Mouse (Mus musculus) midbrain, embryonic 11.5 days (tissue): ENCODE data around the gene Slc25a36. TPM values are rescaled to one million over a fixed set of nuclear protein-coding genes. Genes with fewer than 3 reads are reported as not detected.
A peak's percentile ranks its signal among the peaks of the same experiment; 100 is the strongest.

Experiments
- ATAC-seq: fragments of 200-750 bp; cut with Nextera tagmentation; 2 replicates; pipeline ENCODE4 v1.8.0; 2017; ENCODE audit warnings: moderate TSS enrichment, moderate library complexity; ENCODE audit not compliant: low FRiP score
- DNase-seq: peaks from one replicate; pipeline ENCODE4 v3.0.0; 2015; ENCODE audit warnings: low spot score; ENCODE audit errors: missing footprints
- H3K27ac ChIP-seq: fragments of 300-500 bp; sonication (generic); 2 replicates; pipeline ENCODE4 v1.5.1; 2014; ENCODE audit warnings: low read depth, low read length
- H3K27me3 ChIP-seq: fragments of 300-500 bp; sonication (generic); 2 replicates; pipeline ENCODE4 v1.6.1; 2014; ENCODE audit warnings: mild to moderate bottlenecking, low read length, moderate library complexity, mixed read lengths; ENCODE audit not compliant: control insufficient read depth, insufficient read depth
- H3K36me3 ChIP-seq: fragments of 300-500 bp; sonication (generic); 2 replicates; pipeline ENCODE4 v1.6.1; 2014; ENCODE audit warnings: mild to moderate bottlenecking, low read length, moderate library complexity, mixed read lengths; ENCODE audit not compliant: control insufficient read depth, insufficient read depth
- H3K4me1 ChIP-seq: fragments of 300-500 bp; sonication (generic); 2 replicates; pipeline ENCODE4 v1.6.1; 2014; ENCODE audit warnings: low read length; ENCODE audit not compliant: control insufficient read depth, insufficient read depth
- H3K4me2 ChIP-seq: fragments of 300-500 bp; sonication (generic); 2 replicates; pipeline ENCODE4 v1.6.1; 2014; ENCODE audit warnings: mild to moderate bottlenecking, moderate library complexity
- H3K4me3 ChIP-seq: fragments of 300-500 bp; sonication (generic); 2 replicates; pipeline ENCODE4 v1.5.1; 2014; ENCODE audit warnings: low read depth, low read length
- H3K9ac ChIP-seq: fragments of 300-500 bp; sonication (generic); 2 replicates; pipeline ENCODE4 v1.6.1; 2014; ENCODE audit warnings: low read length
- H3K9me3 ChIP-seq: fragments of 300-500 bp; sonication (generic); 2 replicates; pipeline ENCODE4 v1.6.1; 2016; ENCODE audit warnings: low read length; ENCODE audit not compliant: control insufficient read depth
- WGBS: fragments of 180-500 bp; shearing (Covaris S2); extraction: QIAGEN DNeasy Blood & Tissue Kit; methylation state at CpG from one replicate; pipeline ENCODE4 v1.1.7; 2014; 5-methylcytosine and 5-hydroxymethylcytosine counted together
- polyA plus RNA-seq: library from polyadenylated mRNA; unstranded; fragments of >200 nt; fragmentation: Nextera tagmentation; extraction: Ambion mirVana; gene quantifications from 2 replicates; pipeline ENCODE4 v1.2.1, GENCODE M21; 2014

Slc25a36 gene
- polyA plus RNA-seq, 1 experiment from 2014 or later = 81.4 TPM

- DNase-seq (peak; percentile 64), ATAC-seq (no peak)
- Histone ChIP-seq H3K9me3 (no peaks in the 10 kb centered on the region), H3K27me3 (no peaks in the 10 kb centered on the region; the same call in 1 of the 2 replicates), H3K4me3 (no peak overlapping the region), H3K4me1 (peaks cover 6% of the 10 kb centered on the region), H3K9ac (no peak overlapping the region), H3K4me2 (no peak overlapping the region), H3K27ac (no peak overlapping the region), H3K36me3 (no peaks in the 10 kb centered on the region)
- WGBS = 87% methylated on average over 10 of the region's 10 CpGs
Measured at GRCm38 (mm10) chr9:97114271-97114670, 3.3 kb upstream of the Slc25a36 start.

DNA sequence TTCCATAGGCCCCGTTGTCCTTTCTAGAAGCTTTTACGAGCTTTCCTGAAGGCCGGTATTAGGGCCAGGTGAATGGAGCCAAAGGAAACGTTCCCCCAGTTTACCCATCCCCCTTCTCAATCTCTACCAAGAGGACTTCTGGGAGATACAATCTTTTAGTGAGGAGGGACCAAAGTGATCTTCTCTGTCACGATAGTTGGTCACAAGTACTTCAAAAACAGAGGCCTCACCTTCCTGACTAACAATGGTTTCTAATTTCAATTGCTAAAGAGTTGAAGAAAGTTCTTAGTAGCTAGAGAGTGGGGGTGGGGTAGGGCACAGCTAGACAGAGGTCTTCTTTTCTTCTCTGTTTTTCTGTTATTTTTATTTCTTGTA, 2.6 kb upstream of the Slc25a36 start:
- H3K36me3 ChIP-seq = no peaks in the 10 kb centered on the region
- H3K4me2 ChIP-seq = no peak overlapping the region
- no peak overlapping the region for H3K27ac ChIP-seq
- peaks cover 12% of the 10 kb centered on the region for H3K4me1 ChIP-seq
- H3K9ac ChIP-seq = no peak overlapping the region
- peak; percentile 77 for DNase-seq
- no peak for ATAC-seq
- H3K4me3 ChIP-seq = no peak overlapping the region
- no peaks in the 10 kb centered on the region for H3K9me3 ChIP-seq
- WGBS = 36% methylated on average over 5 of the region's 5 CpGs
- H3K27me3 ChIP-seq = no peaks in the 10 kb centered on the region; the same call in 1 of the 2 replicates

DNA sequence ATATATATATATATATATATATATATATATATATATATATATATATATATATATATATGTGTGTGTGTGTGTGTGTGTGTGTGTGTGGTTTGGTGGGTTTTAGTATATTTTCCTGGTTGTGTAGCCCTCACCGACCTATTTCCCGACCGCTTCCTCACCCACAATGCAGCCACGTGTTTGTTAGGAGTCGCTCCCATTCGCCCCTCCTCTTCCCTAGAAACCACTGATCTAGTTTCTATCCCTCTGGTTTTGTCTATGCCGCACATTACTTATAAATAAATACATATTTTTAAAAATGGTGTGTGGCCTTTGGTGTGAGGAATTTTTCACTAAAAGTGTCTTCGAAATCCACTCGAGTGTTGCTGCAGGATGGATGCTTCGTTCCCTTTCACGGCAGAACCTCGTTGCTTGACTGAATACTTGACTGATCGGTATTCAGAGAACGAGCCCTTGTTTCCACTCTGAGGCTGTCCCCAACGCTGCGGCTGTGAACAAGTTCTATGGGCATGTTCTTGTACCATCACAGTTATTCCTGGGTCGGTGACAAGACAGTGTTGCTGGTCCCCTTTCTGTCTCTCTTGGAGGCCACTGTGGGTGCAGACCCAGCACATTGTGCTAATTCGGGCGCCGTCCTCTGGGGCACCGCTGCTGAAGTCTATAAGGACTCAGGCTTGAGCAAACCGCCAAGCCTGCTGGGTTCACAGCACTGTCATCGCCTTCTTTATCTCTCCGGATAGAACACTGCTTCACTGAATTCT, 2.0 kb upstream of the Slc25a36 start:
- no peak overlapping the region for H3K27ac ChIP-seq
- ATAC-seq = no peak
- no peaks in the 10 kb centered on the region; the same call in 1 of the 2 replicates for H3K27me3 ChIP-seq
- H3K4me2 ChIP-seq = no peak overlapping the region
- H3K9ac ChIP-seq = no peak overlapping the region
- H3K4me1 ChIP-seq = peaks cover 12% of the 10 kb centered on the region
- H3K9me3 ChIP-seq = no peaks in the 10 kb centered on the region
- no peak overlapping the region for H3K4me3 ChIP-seq
- DNase-seq = peak; percentile 66
- H3K36me3 ChIP-seq = no peaks in the 10 kb centered on the region
- 64% methylated on average over 24 of the region's 24 CpGs for WGBS

DNA sequence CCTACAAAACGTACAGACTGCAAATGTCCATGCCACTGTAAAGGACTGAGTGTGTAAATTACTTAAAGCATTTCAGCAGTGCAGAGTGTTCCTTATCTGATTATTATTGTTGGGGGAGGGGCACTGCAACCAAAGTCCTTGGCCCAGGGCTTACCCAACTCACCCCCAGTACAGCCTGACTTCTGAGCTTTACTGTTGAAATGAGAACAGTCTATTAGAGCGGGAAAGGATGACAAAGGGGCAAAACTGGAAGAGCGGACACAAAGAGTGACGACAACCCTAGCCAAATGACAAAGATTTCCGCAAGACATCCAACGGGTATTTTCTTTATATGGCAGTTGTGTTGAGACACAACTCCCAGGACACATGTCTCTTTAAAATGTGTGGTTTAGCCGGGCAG, 1.3 kb upstream of the Slc25a36 start:
- Histone ChIP-seq H3K9ac (no peak overlapping the region), H3K4me1 (peaks cover 12% of the 10 kb centered on the region), H3K27me3 (no peaks in the 10 kb centered on the region; the same call in 1 of the 2 replicates), H3K27ac (no peak overlapping the region), H3K36me3 (no peaks in the 10 kb centered on the region), H3K4me3 (no peak overlapping the region), H3K9me3 (no peaks in the 10 kb centered on the region), H3K4me2 (no peak overlapping the region)
- no peak for ATAC-seq
- 87% methylated on average over 7 of the region's 7 CpGs for WGBS
- peak; percentile 82 for DNase-seq

- Histone ChIP-seq H3K27me3 (no peaks in the 10 kb centered on the region; the same call in 1 of the 2 replicates), H3K27ac (no peak overlapping the region), H3K9me3 (no peaks in the 10 kb centered on the region), H3K4me1 (peaks cover 12% of the 10 kb centered on the region), H3K9ac (peak overlapping the region; percentile 87), H3K4me3 (peak overlapping the region; percentile 56), H3K4me2 (peak overlapping the region; percentile 53), H3K36me3 (no peaks in the 10 kb centered on the region)
- ATAC-seq = no peak
- DNase-seq = peak; percentile 90
- 4% methylated on average over 6 of the region's 6 CpGs for WGBS
Measured at GRCm38 (mm10) chr9:97111506-97111905, 549 bp upstream of the Slc25a36 start.

DNA sequence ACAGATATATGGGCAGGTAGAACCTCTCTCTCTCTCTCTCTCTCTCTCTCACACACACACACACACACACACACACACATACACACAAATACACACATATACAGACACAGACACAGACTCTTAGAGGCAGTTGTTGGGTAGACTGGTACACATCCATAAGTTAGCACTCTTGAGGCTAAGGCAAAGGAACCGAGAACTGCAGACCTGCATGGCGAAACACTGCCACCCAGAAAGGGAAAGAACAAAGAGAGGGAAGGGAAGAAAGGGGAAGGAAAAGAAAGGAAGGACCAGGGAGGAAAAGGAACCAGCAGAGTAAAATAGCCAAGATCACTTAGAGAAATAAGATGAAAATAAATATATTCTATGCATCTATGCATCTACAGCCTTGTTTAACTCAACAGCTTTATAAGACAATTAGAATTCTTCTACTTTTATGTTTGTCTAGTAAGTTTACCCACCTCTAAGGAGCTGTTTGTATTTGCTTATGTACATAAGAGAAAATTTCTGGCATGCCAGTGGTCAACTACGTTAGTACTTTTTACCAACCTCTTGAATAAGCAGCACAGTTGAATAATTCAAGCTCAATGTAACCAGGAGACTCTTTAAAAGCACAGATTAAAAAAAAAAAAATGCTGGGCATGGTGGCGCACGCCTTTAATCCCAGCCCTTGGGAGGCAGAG, 4.3 kb downstream of the Slc25a36 start:
- Histone ChIP-seq H3K9ac (no peak overlapping the region), H3K4me2 (no peak overlapping the region), H3K27ac (no peak overlapping the region), H3K27me3 (no peaks in the 10 kb centered on the region), H3K4me1 (peaks cover 12% of the 10 kb centered on the region), H3K4me3 (no peak overlapping the region), H3K36me3 (no peaks in the 10 kb centered on the region), H3K9me3 (no peaks in the 10 kb centered on the region)
- WGBS = 91% methylated on average over 5 of the region's 5 CpGs
- ATAC-seq = no peak
- DNase-seq = peak; percentile 69

DNA sequence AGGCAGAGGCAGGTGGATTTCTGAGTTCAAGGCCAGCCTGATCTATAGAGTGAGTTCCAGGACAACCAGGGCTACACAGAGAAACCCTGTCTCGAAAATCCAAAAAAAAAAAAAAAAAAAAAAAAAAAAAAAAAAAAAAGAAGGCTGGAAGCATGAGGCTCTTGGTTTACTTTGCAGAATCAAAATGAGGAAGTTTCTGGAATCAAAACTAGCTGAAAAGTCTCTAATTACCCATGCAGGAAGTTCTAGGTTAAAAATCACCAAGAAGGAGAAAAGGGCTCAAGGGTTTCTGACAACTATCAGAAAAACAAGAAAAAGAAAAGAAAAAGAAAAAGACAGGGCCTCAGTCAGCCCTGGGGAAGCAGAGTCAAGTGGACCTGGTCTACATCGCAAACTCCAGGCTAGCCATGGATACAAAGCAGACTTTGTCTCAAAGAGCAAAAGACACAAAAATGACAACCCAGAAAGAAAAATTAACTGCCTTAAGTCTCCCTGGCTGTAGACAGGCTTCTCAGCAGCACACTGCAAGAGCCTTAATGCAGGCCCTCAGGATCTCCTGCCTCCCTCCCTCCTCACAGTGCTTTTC, 5.5 kb downstream of the Slc25a36 start:
- ATAC-seq = no peak
- 92% methylated on average over 2 of the region's 2 CpGs for WGBS
- Histone ChIP-seq H3K4me1 (peaks cover 12% of the 10 kb centered on the region), H3K27ac (no peak overlapping the region), H3K27me3 (no peaks in the 10 kb centered on the region), H3K9me3 (no peaks in the 10 kb centered on the region), H3K4me3 (no peak overlapping the region), H3K4me2 (no peak overlapping the region), H3K36me3 (no peaks in the 10 kb centered on the region), H3K9ac (no peak overlapping the region)
- DNase-seq = peak; percentile 57

- Histone ChIP-seq H3K27me3 (no peaks in the 10 kb centered on the region), H3K27ac (no peak overlapping the region), H3K9ac (no peak overlapping the region), H3K4me2 (no peak overlapping the region), H3K4me1 (no peaks in the 10 kb centered on the region), H3K4me3 (no peak overlapping the region), H3K9me3 (no peaks in the 10 kb centered on the region), H3K36me3 (no peaks in the 10 kb centered on the region)
- ATAC-seq (no peak), DNase-seq (no peak)
- WGBS = 94% methylated on average over 2 of the region's 2 CpGs
Measured at GRCm38 (mm10) chr9:97103376-97104061, 7.4 kb downstream of the Slc25a36 start.
